31 mouse cellular contexts compared by ENCODE assay signal in genomic region chr8:45595983-45596382, GRCm38 (mm10).
DNase-seq lines count a peak whose midpoint lies in the region; ATAC-seq and TF ChIP-seq lines count a peak whose summit lies in the region.
"Had no signal": no experiment of that assay in that cellular context is flagged by ENCODE, and none has a peak within 500 bp of the region (broad histone marks: within the 10 kb centered on the region; RNA-seq: fewer than 3 reads in every experiment).

No protein-coding gene starts in this region.

- H3K27ac ChIP-seq in cortical plate, adult 2 months (ENCODE audit: insufficient read depth, low read length): peak overlapping the region; percentile 77; the same call in 1 of the 2 replicates
- no peak overlapping the region for H3K27ac ChIP-seq in lung, embryonic 16.5 days (ENCODE audit: low read length)
- H3K27ac ChIP-seq in cerebellum, adult 2 months (ENCODE audit: insufficient read depth, low read length): no peak overlapping the region
- H3K27ac ChIP-seq: embryonic facial prominence, embryonic 13.5 days; gastrocnemius, adult 2 months; heart, adult 2 months; heart, embryonic 13.5 days; hindbrain, embryonic 14.5 days; left cerebral cortex, adult 2 months; limb, embryonic 12.5 days; liver, embryonic 13.5 days; macrophage; neural tube, embryonic 15.5 days had no signal

- no peaks in the 10 kb centered on the region for H3K4me1 ChIP-seq in lung, adult 2 months (ENCODE audit: control insufficient read depth, insufficient read depth, low read length)
- peaks cover 3% of the 10 kb centered on the region for H3K4me1 ChIP-seq in cortical plate, adult 2 months (ENCODE audit: control insufficient read depth, insufficient read depth, low read length)
- no peaks in the 10 kb centered on the region; the same call in 1 of the 2 replicates for H3K4me1 ChIP-seq in lung, embryonic 16.5 days (replicated peaks; ENCODE audit: control insufficient read depth, insufficient read depth, low read length)
- H3K4me1 ChIP-seq in cerebellum, adult 2 months (ENCODE audit: control insufficient read depth, insufficient read depth, low read length): no peaks in the 10 kb centered on the region
- H3K4me1 ChIP-seq: limb, embryonic 12.5 days; liver, embryonic 13.5 days had no signal

- no peak overlapping the region for H3K4me2 ChIP-seq in lung, embryonic 16.5 days (ENCODE audit: low read depth, low read length)
- H3K4me2 ChIP-seq: embryonic facial prominence, embryonic 13.5 days; heart, embryonic 13.5 days; hindbrain, embryonic 14.5 days; limb, embryonic 12.5 days; liver, embryonic 13.5 days; neural tube, embryonic 15.5 days had no signal

- H3K27me3 ChIP-seq in lung, embryonic 16.5 days (ENCODE audit: control insufficient read depth, insufficient read depth, low read depth, low read length): no peaks in the 10 kb centered on the region
- no peaks in the 10 kb centered on the region for H3K27me3 ChIP-seq in cerebellum, adult 2 months (ENCODE audit: control insufficient read depth, insufficient read depth, low read length)
- H3K27me3 ChIP-seq: embryonic facial prominence, embryonic 13.5 days; heart, embryonic 13.5 days; limb, embryonic 12.5 days; liver, embryonic 13.5 days; neural tube, embryonic 15.5 days had no signal

- ATAC-seq in lung, embryonic 16.5 days (ENCODE audit: low read depth): peak; percentile 56; the same call in 1 of the 2 replicates
- ATAC-seq: forebrain, embryonic 16.5 days; intestine, postnatal 0 days had no signal

- H3K9ac ChIP-seq in lung, embryonic 16.5 days (ENCODE audit: low read length): no peak overlapping the region
- H3K9ac ChIP-seq: embryonic facial prominence, embryonic 13.5 days; heart, embryonic 13.5 days; hindbrain, embryonic 14.5 days; limb, embryonic 12.5 days; liver, embryonic 13.5 days; neural tube, embryonic 15.5 days had no signal

- no peak for TF ChIP-seq CTCF in lung, adult 2 months (IDR thresholded peaks at IDR 0.05; ENCODE audit: insufficient read depth, low read length)
- no peak for TF ChIP-seq CTCF in cortical plate, adult 2 months (IDR thresholded peaks at IDR 0.05; ENCODE audit: extremely low read depth, insufficient read depth, low read length)
- no peak for TF ChIP-seq CTCF in cerebellum, adult 2 months (IDR thresholded peaks at IDR 0.05; ENCODE audit: borderline replicate concordance, insufficient read depth, low read depth, low read length)

- no peaks in the 10 kb centered on the region for H3K36me3 ChIP-seq in lung, embryonic 16.5 days (ENCODE audit: control insufficient read depth, insufficient read depth, low read length)
- H3K36me3 ChIP-seq: embryonic facial prominence, embryonic 13.5 days; G1E; heart, embryonic 13.5 days; limb, embryonic 12.5 days; liver, embryonic 13.5 days; neural tube, embryonic 15.5 days had no signal

- no peaks in the 10 kb centered on the region for H3K9me3 ChIP-seq in lung, embryonic 16.5 days (ENCODE audit: control insufficient read depth, low read length)
- H3K9me3 ChIP-seq: embryonic facial prominence, embryonic 13.5 days; G1E; heart, embryonic 13.5 days; limb, embryonic 12.5 days; liver, embryonic 13.5 days; neural tube, embryonic 15.5 days had no signal

- no peak for TF ChIP-seq POLR2A in lung, adult 2 months (IDR thresholded peaks at IDR 0.05; ENCODE audit: borderline replicate concordance, extremely low read depth, low read depth, low read length)
- TF ChIP-seq POLR2A in cortical plate, adult 2 months (IDR thresholded peaks at IDR 0.05; ENCODE audit: extremely low read depth, insufficient read depth, low read length): no peak
- no peak for TF ChIP-seq POLR2A in cerebellum, adult 2 months (IDR thresholded peaks at IDR 0.05; ENCODE audit: borderline replicate concordance, insufficient read depth, low read length)

- WGBS in lung, adult 2 months: 66% methylated on average over 1 of the region's 1 CpGs
- 42% methylated on average over 1 of the region's 1 CpGs for whole genome bisulfite sequencing in lung, embryonic 16.5 days
- 92% methylated on average over 1 of the region's 1 CpGs for WGBS in cerebellum, adult 2 months

- peak; percentile 19 for DNase-seq in lung, adult 2 months
- no peak for DNase-seq in lung, postnatal 4 days
- no peak for DNase-seq in urinary bladder, postnatal 10 days (ENCODE audit: low spot score)
- DNase-seq in cerebellum, adult 2 months: no peak
- DNase-seq: adrenal gland, postnatal 10 days; cerebellum, adult 9-10 months; gastrocnemius, adult 2 months; gastrocnemius, postnatal 36 days; heart, adult 2 months; heart, postnatal 10 days; kidney, adult 9 months; kidney, postnatal 10 days; liver, embryonic 13.5 days; midbrain, embryonic 14.5 days; right cerebral cortex, postnatal 25 days; spleen, adult 18-20 months; thymus, adult 2 months; thymus, postnatal 36 days had no signal

- no peak overlapping the region for H3K4me3 ChIP-seq in lung, adult 2 months (replicated peaks; ENCODE audit: extremely low read depth, low read depth, low read length)
- H3K4me3 ChIP-seq in cortical plate, adult 2 months (ENCODE audit: insufficient read depth, low read length): no peak overlapping the region
- H3K4me3 ChIP-seq in lung, embryonic 16.5 days (ENCODE audit: low read length): no peak overlapping the region
- no peak overlapping the region for H3K4me3 ChIP-seq in cerebellum, adult 2 months (replicated peaks; ENCODE audit: insufficient read depth, low read depth, low read length)
- H3K4me3 ChIP-seq: embryonic facial prominence, embryonic 13.5 days; erythroblast, embryonic 14.5 days; gastrocnemius, adult 2 months; heart, adult 2 months; heart, embryonic 13.5 days; left cerebral cortex, adult 2 months; limb, embryonic 12.5 days; liver, embryonic 13.5 days; neural tube, embryonic 15.5 days had no signal
